Comparison of ENCODE assay signal across 1 mouse cellular context in genomic region chr2:152197301-152197712, GRCm38 (mm10).
TF ChIP-seq lines count a peak whose summit lies in the region.

No protein-coding gene starts in this region.

TF ChIP-seq in CH12.LX, 34 proteins besides CTCF, POLR2A, EP300 and RAD21 (continued from another document):
- TF ChIP-seq MAX (IDR thresholded peaks at IDR 0.05; ENCODE audit: low read length) (no peak), PAX5 (IDR thresholded peaks at IDR 0.05; ENCODE audit: low read length) (no peak), ZC3H11A (IDR thresholded peaks at IDR 0.05; ENCODE audit: low read depth, low read length) (peak; percentile 60), USF1 (IDR thresholded peaks at IDR 0.05; ENCODE audit: low read depth, low read length) (no peak)
